Mouse (Mus musculus) testis, adult 2 months (tissue): ENCODE measurements at regions not wholly inside any gene's neighbourhood (a gene's known extent, or its start where the extent isn't known, plus 50 kb on each side); places are given as distances from the start of the nearest gene placed in this dataset.

Source experiments
- CTCF ChIP-seq: fragments of 200-500 bp; IDR thresholded peaks from 2 replicates; pipeline ENCODE4 v1.5.1; 2012; ENCODE audit warnings: low read depth, mild to moderate bottlenecking, inconsistent platforms, low read length, moderate library complexity; ENCODE audit not compliant: control insufficient read depth, insufficient read depth, insufficient replicate concordance
- POLR2A ChIP-seq: fragments of 200-500 bp; IDR thresholded peaks from 2 replicates; pipeline ENCODE4 v1.6.1; 2012; ENCODE audit warnings: low read depth, mild to moderate bottlenecking, inconsistent platforms, low read length, moderate library complexity; ENCODE audit not compliant: control insufficient read depth

GRCm38 (mm10) chr16:44643992-44644391 is 80.1 kb upstream of the Nepro start:
- TF ChIP-seq CTCF, result no peak
- TF ChIP-seq POLR2A, result no peak
